Mouse (Mus musculus) stomach, embryonic 15.5 days (tissue): ENCODE results near the gene Eif4a3. TPM values are rescaled to one million over a fixed set of nuclear protein-coding genes. Genes with fewer than 3 reads are reported as not detected.
"Not testable (repeated sequence)": the region's sequence is repeated elsewhere in the genome, so short reads cannot be mapped to it uniquely, and the experiment has no call there.

Experiments used
- ATAC-seq: fragments of 200-750 bp; cut with Nextera tagmentation; 2 replicates; pipeline ENCODE4 v1.8.0; 2017; ENCODE audit warnings: low read depth, moderate number of reproducible peaks, moderate TSS enrichment; ENCODE audit not compliant: insufficient read depth, low FRiP score
- H3K27ac ChIP-seq: fragments of 300-500 bp; sonication (generic); 2 replicates; pipeline ENCODE4 v1.5.1; 2015; ENCODE audit warnings: mild to moderate bottlenecking, inconsistent platforms
- H3K27me3 ChIP-seq: fragments of 300-500 bp; sonication (generic); replicated peaks from 2 replicates; pipeline ENCODE4 v1.6.1; 2015; ENCODE audit warnings: inconsistent platforms
- H3K36me3 ChIP-seq: fragments of 300-500 bp; sonication (generic); 2 replicates; pipeline ENCODE4 v1.6.1; 2015; ENCODE audit warnings: inconsistent platforms
- H3K4me1 ChIP-seq: fragments of 300-500 bp; sonication (generic); 2 replicates; pipeline ENCODE4 v1.6.1; 2015; ENCODE audit warnings: inconsistent platforms
- H3K4me2 ChIP-seq: fragments of 300-500 bp; sonication (generic); 2 replicates; pipeline ENCODE4 v1.6.1; 2015; ENCODE audit warnings: mild to moderate bottlenecking, inconsistent platforms
- H3K4me3 ChIP-seq: fragments of 300-500 bp; sonication (generic); replicated peaks from 2 replicates; pipeline ENCODE4 v1.5.1; 2015; ENCODE audit warnings: inconsistent platforms
- H3K9ac ChIP-seq: fragments of 300-500 bp; sonication (generic); 2 replicates; pipeline ENCODE4 v1.6.1; 2015; ENCODE audit warnings: inconsistent platforms
- H3K9me3 ChIP-seq: fragments of 300-500 bp; sonication (generic); 2 replicates; pipeline ENCODE4 v1.6.1; 2016; ENCODE audit warnings: inconsistent platforms
- WGBS: fragments of 180-500 bp; shearing (Covaris S2); methylation state at CpG from one replicate; pipeline ENCODE4 v1.1.7; 2015; 5-methylcytosine and 5-hydroxymethylcytosine counted together
- polyA plus RNA-seq: library from polyadenylated mRNA; unstranded; fragments of >200 nt; fragmentation: Nextera tagmentation; extraction: Ambion mirVana; gene quantifications from 2 replicates; pipeline ENCODE4 v1.2.1, GENCODE M21; 2015

Gene Eif4a3
- polyA plus RNA-seq, 1 experiment from 2014 or later = 299 TPM

GRCm38 (mm10) chr11:119258572-119259322 lies 41.1 kb downstream of the Eif4a3 start:
- no peaks in the 10 kb centered on the region for H3K27me3 ChIP-seq
- H3K4me2 ChIP-seq = peak overlapping the region; percentile 48
- no peak overlapping the region for H3K9ac ChIP-seq
- H3K36me3 ChIP-seq = no peaks in the 10 kb centered on the region
- peak overlapping the region; percentile 18 for H3K4me3 ChIP-seq
- peak overlapping the region; percentile 40; the same call in 1 of the 2 replicates for H3K27ac ChIP-seq
- no peaks in the 10 kb centered on the region for H3K9me3 ChIP-seq
- 61% methylated on average over 23 of the region's 23 CpGs for WGBS
- ATAC-seq = peak; percentile 57; the same call in 1 of the 2 replicates
- peaks cover 11% of the 10 kb centered on the region; the same call in 1 of the 2 replicates for H3K4me1 ChIP-seq

DNA sequence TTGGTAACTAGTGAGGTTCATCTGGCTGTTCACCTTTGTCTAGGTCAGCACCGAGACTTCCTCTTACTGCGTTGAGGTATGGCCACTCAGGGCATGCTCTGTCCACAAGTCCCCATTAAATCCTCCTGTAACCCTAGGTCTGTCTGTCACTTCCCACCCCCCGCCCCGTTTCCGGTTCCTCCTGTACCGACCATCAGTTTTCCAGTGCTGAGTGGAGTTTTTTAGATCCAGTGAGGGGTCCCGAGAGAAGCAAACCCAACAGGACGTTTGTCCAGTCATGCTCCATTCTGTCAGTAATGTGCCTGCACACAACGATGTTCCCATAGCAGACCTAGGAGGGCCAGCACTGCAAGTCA lies 41.7 kb downstream of the Eif4a3 start:
- Histone ChIP-seq H3K27me3 (no peaks in the 10 kb centered on the region), H3K27ac (peak overlapping the region; percentile 40; the same call in 1 of the 2 replicates), H3K4me3 (peak overlapping the region; percentile 18; the same call in 1 of the 2 replicates), H3K9ac (no peak overlapping the region), H3K36me3 (no peaks in the 10 kb centered on the region), H3K9me3 (no peaks in the 10 kb centered on the region), H3K4me2 (peak overlapping the region; percentile 48), H3K4me1 (peaks cover 14% of the 10 kb centered on the region; the same call in 1 of the 2 replicates)
- ATAC-seq = no peak
- 57% methylated on average over 9 of the region's 9 CpGs for WGBS

DNA sequence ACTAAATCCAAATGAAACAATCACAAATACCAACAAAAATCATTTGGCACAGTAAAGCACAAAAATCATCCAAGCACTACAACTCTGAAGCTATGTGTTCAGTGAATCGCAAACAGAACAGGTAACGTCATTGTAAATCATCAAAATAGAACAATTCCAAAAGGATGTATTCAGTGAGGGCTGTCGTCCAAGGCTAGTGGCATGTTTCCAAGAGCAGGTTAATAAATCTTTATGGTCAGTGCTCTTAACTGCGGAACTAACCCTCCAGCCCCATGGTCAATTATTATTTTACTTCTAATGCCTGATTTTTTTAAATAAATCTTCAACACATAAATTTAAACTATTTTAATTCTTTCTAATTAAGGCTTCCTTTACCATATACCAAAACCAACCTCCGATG lies 43.3 kb downstream of the Eif4a3 start:
- not testable (repeated sequence) for H3K27me3 ChIP-seq, H3K4me3 ChIP-seq, H3K9me3 ChIP-seq, ATAC-seq, H3K9ac ChIP-seq, H3K4me2 ChIP-seq, H3K27ac ChIP-seq, H3K36me3 ChIP-seq
- H3K4me1 ChIP-seq = peaks cover 23% of the 10 kb centered on the region; the same call in 1 of the 2 replicates
- 63% methylated on average over 5 of the region's 5 CpGs for WGBS

DNA sequence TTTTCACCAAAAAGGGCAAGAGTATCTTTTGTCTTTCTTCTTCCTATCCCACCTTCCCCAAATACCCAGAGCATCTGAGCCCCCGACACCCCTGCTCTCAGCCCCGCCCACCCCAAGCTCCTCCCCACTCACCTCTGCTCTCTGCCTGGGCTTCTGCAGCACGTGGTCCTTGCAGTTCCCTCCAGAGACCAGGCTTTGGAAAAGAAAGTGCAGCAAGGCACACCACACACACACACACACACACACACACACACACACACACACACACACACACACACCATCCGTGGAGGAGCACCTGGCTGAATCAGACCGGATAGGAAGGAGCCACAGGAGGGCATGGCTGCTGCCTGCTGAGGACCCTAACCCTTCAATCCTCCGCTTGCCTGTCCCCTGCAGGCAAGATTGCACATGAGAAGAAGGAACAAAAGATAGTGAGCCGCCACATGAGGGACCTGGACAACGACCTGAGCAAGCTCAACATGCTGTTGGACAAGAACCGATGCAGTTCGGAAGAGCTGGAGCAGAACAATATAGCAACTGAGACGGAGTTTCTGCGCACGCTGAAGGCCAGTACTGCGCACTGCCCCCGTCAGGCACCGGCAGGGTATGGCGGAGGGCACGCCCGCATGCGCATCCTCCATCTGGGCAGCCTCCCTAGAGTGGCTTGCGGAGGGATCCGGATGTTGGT lies 46.9 kb downstream of the Eif4a3 start:
- Histone ChIP-seq H3K36me3 (no peaks in the 10 kb centered on the region), H3K27me3 (no peaks in the 10 kb centered on the region), H3K9ac (no peak overlapping the region), H3K27ac (no peak overlapping the region), H3K4me3 (peak overlapping the region; percentile 23; the same call in 1 of the 2 replicates), H3K4me1 (peaks cover 20% of the 10 kb centered on the region; the same call in 1 of the 2 replicates), H3K4me2 (peak overlapping the region; percentile 48), H3K9me3 (no peaks in the 10 kb centered on the region)
- ATAC-seq = peak; percentile 48; the same call in 1 of the 2 replicates
- WGBS = 6% methylated on average over 22 of the region's 22 CpGs

GRCm38 (mm10) chr11:119250998-119251397 lies 48.9 kb downstream of the Eif4a3 start:
- no peak for ATAC-seq
- Histone ChIP-seq H3K27ac (no peak overlapping the region), H3K4me2 (no peak overlapping the region), H3K36me3 (no peaks in the 10 kb centered on the region), H3K9ac (no peak overlapping the region), H3K4me3 (no peak overlapping the region), H3K9me3 (no peaks in the 10 kb centered on the region), H3K4me1 (peaks cover 16% of the 10 kb centered on the region; the same call in 1 of the 2 replicates), H3K27me3 (no peaks in the 10 kb centered on the region)
- WGBS = 39% methylated on average over 17 of the region's 17 CpGs

- no peak overlapping the region for H3K4me3 ChIP-seq
- H3K4me1 ChIP-seq = peaks cover 16% of the 10 kb centered on the region; the same call in 1 of the 2 replicates
- H3K9me3 ChIP-seq = no peaks in the 10 kb centered on the region
- H3K36me3 ChIP-seq = no peaks in the 10 kb centered on the region
- no peak overlapping the region for H3K4me2 ChIP-seq
- H3K27ac ChIP-seq = no peak overlapping the region
- ATAC-seq = peak; percentile 64
- WGBS = 26% methylated on average over 6 of the region's 6 CpGs
- no peaks in the 10 kb centered on the region for H3K27me3 ChIP-seq
- H3K9ac ChIP-seq = no peak overlapping the region
Measured at GRCm38 (mm10) chr11:119249011-119249410, 50.9 kb downstream of the Eif4a3 start.

GRCm38 (mm10) chr11:119245543-119245942 lies 54.3 kb downstream of the Eif4a3 start:
- not testable (repeated sequence) for H3K4me1 ChIP-seq, H3K27me3 ChIP-seq, H3K27ac ChIP-seq, H3K36me3 ChIP-seq, ATAC-seq, H3K4me2 ChIP-seq, H3K9ac ChIP-seq, H3K9me3 ChIP-seq, H3K4me3 ChIP-seq
- 81% methylated on average over 6 of the region's 6 CpGs for WGBS

GRCm38 (mm10) chr11:119239480-119239879 lies 60.4 kb downstream of the Eif4a3 start:
- peaks cover 5% of the 10 kb centered on the region for H3K4me1 ChIP-seq
- H3K4me3 ChIP-seq = no peak overlapping the region
- H3K27ac ChIP-seq = 0 out of 2 replicates have a peak overlapping the region, but pooled peaks have one; percentile 21
- no peaks in the 10 kb centered on the region for H3K9me3 ChIP-seq
- peak overlapping the region; percentile 72; the same call in 1 of the 2 replicates for H3K4me2 ChIP-seq
- H3K9ac ChIP-seq = no peak overlapping the region
- H3K27me3 ChIP-seq = no peaks in the 10 kb centered on the region
- no peaks in the 10 kb centered on the region for H3K36me3 ChIP-seq
- 83% methylated on average over 12 of the region's 12 CpGs for WGBS
- ATAC-seq = no peak

Other genes with a start within 250 kb of the Eif4a3 start
- 10.2 and 10.3 TPM in 2 replicates for gene Cbx4, start 213.9 kb downstream of the Eif4a3 start, polyA plus RNA-seq
- 18.7 and 19.3 TPM in 2 replicates for gene Tbc1d16, start 71.6 kb downstream of the Eif4a3 start, polyA plus RNA-seq
- 2.1 and 2.6 TPM in 2 replicates for gene Ccdc40, start 71.5 kb downstream of the Eif4a3 start, polyA plus RNA-seq
- 62.6 and 64.3 TPM in 2 replicates for gene Gaa, start 32.2 kb downstream of the Eif4a3 start, polyA plus RNA-seq
- gene Card14, start 7.7 kb upstream of the Eif4a3 start, polyA plus RNA-seq = 1.8 and 2.0 TPM in 2 replicates
- 8.2 and 8.3 TPM in 2 replicates for gene Sgsh, start 55.4 kb upstream of the Eif4a3 start, polyA plus RNA-seq
- 9.2 and 9.9 TPM in 2 replicates for gene Slc26a11, start 55.5 kb upstream of the Eif4a3 start, polyA plus RNA-seq
- 7.3 and 7.6 TPM in 2 replicates for gene Rnf213, start 93.0 kb upstream of the Eif4a3 start, polyA plus RNA-seq
- gene Endov, start 191.3 kb upstream of the Eif4a3 start, polyA plus RNA-seq = 11.5 and 13.5 TPM in 2 replicates
- 0.59 and 0.63 TPM in 2 replicates for gene Nptx1, start 247.7 kb upstream of the Eif4a3 start, polyA plus RNA-seq